Mouse (Mus musculus) MEL (cell line): Measurements from ENCODE around the gene Atf3. TPM values are rescaled to one million over a fixed set of nuclear protein-coding genes. Genes with fewer than 3 reads are reported as not detected.

Source experiments
- DNase-seq: peaks from one replicate; pipeline ENCODE4 v3.0.0; 2011; ENCODE audit warnings: low read depth, low spot score
- H3K27ac ChIP-seq: 2 replicates; pipeline ENCODE4 v1.5.1; 2012; ENCODE audit warnings: low read depth, mild to moderate bottlenecking, control low read depth, low read length, moderate library complexity; ENCODE audit not compliant: control insufficient read depth
- H3K27me3 ChIP-seq, 2 experiments: fragments of 150-350 bp in 1 of 2; sonication (generic) in 1 of 2; 2 replicates each; pipeline ENCODE4 v1.6.1; 2012; ENCODE audit warnings: low read length in 2 of 2, mild to moderate bottlenecking in 2 of 2, improper control_type of control experiment in 1 of 2, moderate library complexity in 1 of 2; ENCODE audit not compliant: insufficient read depth in 2 of 2, control insufficient read depth in 1 of 2
- H3K36me3 ChIP-seq, 2 experiments: 2 replicates each; pipeline ENCODE4 v1.6.1; 2012 to 2014; ENCODE audit warnings: low read length in 2 of 2, improper control_type of control experiment in 1 of 2, inconsistent platforms in 1 of 2, mild to moderate bottlenecking in 1 of 2; ENCODE audit not compliant: insufficient read depth in 2 of 2, control insufficient read depth in 1 of 2
- H3K4me1 ChIP-seq, 2 experiments: fragments of 150-350 bp in 1 of 2; sonication (generic) in 1 of 2; 2 replicates each; pipeline ENCODE4 v1.6.1; 2012; ENCODE audit warnings: low read length in 2 of 2, improper control_type of control experiment in 1 of 2, mild to moderate bottlenecking in 1 of 2; ENCODE audit not compliant: insufficient read depth in 2 of 2, control insufficient read depth in 1 of 2
- H3K4me3 ChIP-seq, 2 experiments: fragments of 150-350 bp in 1 of 2; sonication (generic) in 1 of 2; 2 replicates each; pipeline ENCODE4 v1.5.1; 2012; ENCODE audit warnings: low read depth in 2 of 2, low read length in 2 of 2, mild to moderate bottlenecking in 2 of 2, moderate library complexity in 2 of 2, control low read depth in 1 of 2, improper control_type of control experiment in 1 of 2; ENCODE audit not compliant: control insufficient read depth in 1 of 2, insufficient read depth in 1 of 2
- H3K79me2 ChIP-seq: 2 replicates; pipeline ENCODE4 v1.6.1; 2012; ENCODE audit warnings: mild to moderate bottlenecking, low read length, moderate library complexity; ENCODE audit not compliant: control insufficient read depth, poor library complexity, insufficient read depth
- H3K9ac ChIP-seq: 2 replicates; pipeline ENCODE4 v1.6.1; 2012; ENCODE audit warnings: low read depth, mild to moderate bottlenecking, control low read depth, low read length, moderate library complexity; ENCODE audit not compliant: control insufficient read depth, poor library complexity, severe bottlenecking
- H3K9me3 ChIP-seq: fragments of 150-350 bp; sonication (generic); replicated peaks from 2 replicates; pipeline ENCODE4 v1.6.1; 2012; ENCODE audit warnings: mild to moderate bottlenecking, low read length, improper control_type of control experiment, moderate library complexity; ENCODE audit not compliant: insufficient read depth
- BHLHE40 ChIP-seq: IDR thresholded peaks from 2 replicates; pipeline ENCODE4 v1.6.1; 2012; ENCODE audit warnings: low read depth, mild to moderate bottlenecking, inconsistent platforms, low read length, improper control_type of control experiment, borderline replicate concordance
- CHD1 ChIP-seq: IDR thresholded peaks from 2 replicates; pipeline ENCODE4 v1.6.1; 2012; ENCODE audit warnings: low read depth, mild to moderate bottlenecking, inconsistent platforms, low read length, improper control_type of control experiment
- CHD2 ChIP-seq: IDR thresholded peaks from 2 replicates; pipeline ENCODE4 v1.6.1; 2011; ENCODE audit warnings: low read length, improper control_type of control experiment
- CTCF ChIP-seq, 3 experiments: IDR thresholded peaks in 2 of 3; conservative IDR thresholded peaks in 1 of 3; 2 replicates each; pipeline ENCODE4 v1.5.1; 2011 to 2012; ENCODE audit warnings: low read length in 3 of 3, low read depth in 2 of 3, mild to moderate bottlenecking in 2 of 3, improper control_type of control experiment in 1 of 3, inconsistent platforms in 1 of 3, mixed read lengths in 1 of 3, moderate library complexity in 1 of 3; ENCODE audit not compliant: control insufficient read depth in 1 of 3, insufficient read depth in 1 of 3, poor library complexity in 1 of 3, severe bottlenecking in 1 of 3
- EP300 ChIP-seq, 2 experiments: IDR thresholded peaks; 2 replicates each; pipeline ENCODE4 v1.6.1; 2011; ENCODE audit warnings: improper control_type of control experiment in 2 of 2, low read length in 2 of 2, low read depth in 1 of 2, mild to moderate bottlenecking in 1 of 2
- GABPA ChIP-seq: IDR thresholded peaks from 2 replicates; pipeline ENCODE4 v1.6.1; 2012; ENCODE audit warnings: low read depth, mild to moderate bottlenecking, inconsistent platforms, low read length, improper control_type of control experiment, moderate library complexity
- GATA1 ChIP-seq: IDR thresholded peaks from 2 replicates; pipeline ENCODE4 v1.6.1; 2011; ENCODE audit warnings: low read depth, low read length, improper control_type of control experiment
- JUND ChIP-seq: IDR thresholded peaks from 2 replicates; pipeline ENCODE4 v1.6.1; 2011; ENCODE audit warnings: low read depth, mild to moderate bottlenecking, improper control_type of control experiment, low read length
- KAT2A ChIP-seq: conservative IDR thresholded peaks from 2 replicates; pipeline ENCODE4 v1.6.1; 2012; ENCODE audit warnings: low read depth, low read length, improper control_type of control experiment, inconsistent platforms
- MAZ ChIP-seq: IDR thresholded peaks from 2 replicates; pipeline ENCODE4 v1.6.1; 2012; ENCODE audit warnings: low read depth, mild to moderate bottlenecking, inconsistent platforms, low read length, improper control_type of control experiment
- MEF2A ChIP-seq: IDR thresholded peaks from 2 replicates; pipeline ENCODE4 v1.6.1; 2014; ENCODE audit warnings: low read depth, mild to moderate bottlenecking, inconsistent platforms, low read length, improper control_type of control experiment; ENCODE audit not compliant: poor library complexity, insufficient replicate concordance, severe bottlenecking; ENCODE audit errors: extremely low read depth
- NRF1 ChIP-seq: IDR thresholded peaks from 2 replicates; pipeline ENCODE4 v1.6.1; 2014; ENCODE audit warnings: low read depth, mild to moderate bottlenecking, inconsistent platforms, low read length, improper control_type of control experiment, moderate library complexity; ENCODE audit not compliant: poor library complexity, insufficient read depth, severe bottlenecking
- POLR2A ChIP-seq, 2 experiments: IDR thresholded peaks; 2 replicates each; pipeline ENCODE4 v1.6.1; 2011 to 2012; ENCODE audit warnings: low read length in 2 of 2, mild to moderate bottlenecking in 2 of 2, control low read depth in 1 of 2, improper control_type of control experiment in 1 of 2, low read depth in 1 of 2, moderate library complexity in 1 of 2; ENCODE audit not compliant: control insufficient read depth in 1 of 2, insufficient read depth in 1 of 2, poor library complexity in 1 of 2
- POLR2AphosphoS2 ChIP-seq: IDR thresholded peaks from 2 replicates; pipeline ENCODE4 v1.6.1; 2011; ENCODE audit warnings: low read length, improper control_type of control experiment
- POLR2AphosphoS5 ChIP-seq: IDR thresholded peaks from 2 replicates; pipeline ENCODE4 v1.6.1; 2012; ENCODE audit warnings: low read depth, borderline replicate concordance, mild to moderate bottlenecking, inconsistent platforms, low read length, moderate library complexity, mixed read lengths
- RAD21 ChIP-seq: IDR thresholded peaks from 2 replicates; pipeline ENCODE4 v1.6.1; 2011; ENCODE audit warnings: mild to moderate bottlenecking, low read depth, low read length, improper control_type of control experiment
- RCOR1 ChIP-seq: IDR thresholded peaks from 2 replicates; pipeline ENCODE4 v1.6.1; 2012; ENCODE audit warnings: low read depth, mild to moderate bottlenecking, inconsistent platforms, low read length, improper control_type of control experiment
- SIN3A ChIP-seq: IDR thresholded peaks from 2 replicates; pipeline ENCODE4 v1.6.1; 2012; ENCODE audit warnings: low read length, improper control_type of control experiment, inconsistent platforms
- SMC3 ChIP-seq: IDR thresholded peaks from 2 replicates; pipeline ENCODE4 v1.6.1; 2011; ENCODE audit warnings: low read depth, low read length, improper control_type of control experiment
- USF1 ChIP-seq: IDR thresholded peaks from 2 replicates; pipeline ENCODE4 v1.6.1; 2014; ENCODE audit warnings: low read depth, mild to moderate bottlenecking, inconsistent platforms, low read length, improper control_type of control experiment, moderate library complexity
- USF2 ChIP-seq, 2 experiments: IDR thresholded peaks; 2 replicates each; pipeline ENCODE4 v1.6.1; 2011 to 2012; ENCODE audit warnings: improper control_type of control experiment in 2 of 2, low read length in 2 of 2, borderline replicate concordance in 1 of 2, inconsistent platforms in 1 of 2, low read depth in 1 of 2, mild to moderate bottlenecking in 1 of 2; ENCODE audit not compliant: insufficient read depth in 1 of 2
- ZKSCAN1 ChIP-seq: IDR thresholded peaks from 2 replicates; pipeline ENCODE4 v1.6.1; 2012; ENCODE audit warnings: low read depth, mild to moderate bottlenecking, inconsistent platforms, low read length, improper control_type of control experiment, moderate library complexity
- ZNF384 ChIP-seq: IDR thresholded peaks from 2 replicates; pipeline ENCODE4 v1.6.1; 2012; ENCODE audit warnings: low read depth, mild to moderate bottlenecking, inconsistent platforms, low read length, improper control_type of control experiment
- polyA plus RNA-seq, 2 experiments: library from polyadenylated mRNA; stranded (reverse) in 1 of 2; unstranded in 1 of 2; fragments of >175 nt in 1 of 2; fragments of >200 nt in 1 of 2; gene quantifications; 2 replicates each; pipeline versions ENCODE4 v1.2.1 to v1.2.4; 2012; ENCODE audit warnings: low replicate concordance in 2 of 2, low read depth in 1 of 2; ENCODE audit not compliant: insufficient read length in 2 of 2, insufficient read depth in 1 of 2, missing spikeins in 1 of 2
- total RNA-seq: library from RNA; depleted of rRNA; stranded (reverse); fragments of 300-350 nt; gene quantifications from 2 replicates; pipeline ENCODE4 v1.2.3, GENCODE M21; 2012

Gene Atf3
- total and polyA plus RNA-seq, 3 experiments = 0.46 to 1.4 TPM; not detected in 1

DNA sequence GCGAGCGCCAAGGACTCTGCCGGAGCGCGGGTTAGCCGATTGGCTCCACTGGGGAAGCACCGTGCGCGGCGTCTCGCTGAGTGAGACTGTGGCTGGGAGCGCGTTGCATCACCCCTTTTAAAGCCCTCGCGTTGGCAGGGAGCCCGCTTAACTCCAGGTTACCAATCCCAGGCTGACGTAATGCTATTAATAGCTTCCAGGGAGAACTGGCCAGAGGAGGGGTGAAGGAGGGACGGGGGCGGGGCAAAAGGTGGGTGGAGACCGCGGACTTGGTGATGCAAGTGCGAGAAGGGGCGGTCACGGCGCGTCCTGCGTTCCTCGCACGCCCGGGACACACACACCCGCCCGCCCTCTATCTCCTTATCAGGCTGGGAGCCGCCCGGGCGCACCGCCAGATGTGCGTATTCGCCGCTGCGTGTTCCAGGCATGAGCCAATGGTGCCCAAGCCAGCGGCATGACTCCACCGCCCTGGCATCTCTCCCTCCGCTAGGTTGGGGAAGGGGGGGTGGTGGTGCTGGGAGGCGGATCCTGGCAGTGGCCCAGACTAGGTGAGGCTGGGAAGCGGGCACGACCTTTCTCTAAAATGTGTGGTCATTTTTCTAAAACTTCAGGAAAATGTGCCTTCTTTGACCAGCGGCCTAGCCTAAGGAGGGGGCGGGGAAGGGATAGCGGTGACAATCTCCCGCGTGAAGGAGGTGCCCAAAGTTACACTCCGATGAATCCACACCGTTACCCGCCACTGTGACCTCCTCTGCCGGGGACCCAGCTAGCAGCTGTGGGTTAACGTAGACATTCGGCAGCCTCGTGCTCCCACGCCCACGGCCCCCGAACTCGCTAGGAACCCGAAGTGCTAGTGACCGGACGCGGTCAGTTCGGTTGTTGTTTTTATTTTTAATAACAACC lies 34.4 kb downstream of the Atf3 start (continued):
- TF ChIP-seq NRF1 (no peak), SIN3A (peak; percentile 71), RCOR1 (0 out of 2 replicates have a peak, but pooled peaks have one; percentile 3), CHD1 (no peak), CHD2 (no peak), RAD21 (no peak), GABPA (no peak), POLR2AphosphoS2 (peak; percentile 78; the same call in 1 of the 2 replicates), USF2 (IDR thresholded peaks at IDR 0.05; ENCODE audit: borderline replicate concordance in 1 of 2, insufficient read depth in 1 of 2, low read depth in 1 of 2, low read length in 2 of 2) (no peak), EP300 (IDR thresholded peaks at IDR 0.05; ENCODE audit: low read depth in 1 of 2, low read length in 2 of 2) (peak in 1 of 2 experiments; percentile 36; a peak in 2 of 4 replicates), BHLHE40 (peak; percentile 49; the same call in 1 of the 2 replicates), ZKSCAN1 (no peak)

DNA sequence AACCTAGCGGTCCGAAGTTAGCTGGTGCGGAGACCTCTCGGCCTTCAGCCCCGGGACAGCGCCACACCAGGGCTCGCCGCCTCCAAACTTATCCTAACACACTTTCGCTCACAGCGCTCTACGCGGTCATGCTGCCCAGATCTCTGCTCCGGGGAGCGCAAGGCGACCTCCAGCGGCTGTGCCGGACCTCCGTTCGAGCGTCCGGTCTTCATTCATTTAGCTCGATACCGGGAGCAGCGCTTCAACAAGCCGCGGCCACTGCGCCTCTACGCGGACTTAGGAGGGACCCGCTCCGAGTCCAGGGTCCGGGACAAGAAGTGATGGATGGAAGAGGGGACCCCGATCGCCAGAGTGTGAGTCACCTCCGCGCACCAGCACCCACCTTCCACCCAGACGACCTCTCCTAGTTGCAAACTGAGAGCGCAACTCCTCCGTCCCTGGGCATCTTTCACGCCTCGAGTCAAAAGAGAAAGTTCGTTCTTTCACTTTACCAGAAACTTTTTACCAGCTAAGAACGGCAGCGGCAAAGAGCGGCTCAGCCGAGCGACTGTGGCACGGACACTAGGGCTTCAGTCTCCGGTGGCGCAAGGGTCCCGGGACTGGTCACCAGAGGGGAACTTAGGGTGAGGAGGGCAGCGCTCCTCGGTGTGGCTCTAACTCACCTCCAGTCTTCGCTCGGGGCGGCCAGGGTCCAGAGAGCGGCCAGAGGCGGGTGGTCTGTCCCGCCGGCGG lies 35.2 kb downstream of the Atf3 start:
- peak overlapping the region; percentile 66 to 78 for H3K4me3 ChIP-seq
- no peaks in the 10 kb centered on the region for H3K79me2 ChIP-seq
- H3K9me3 ChIP-seq = no peaks in the 10 kb centered on the region
- H3K27me3 ChIP-seq = peaks cover 3% of the 10 kb centered on the region in 2 experiments
- DNase-seq = peak; percentile 65
- no peaks in the 10 kb centered on the region; a peak in 1 of 4 replicates for H3K36me3 ChIP-seq
- peak overlapping the region; percentile 10 for H3K27ac ChIP-seq
- H3K9ac ChIP-seq = peak overlapping the region; percentile 66
- TF ChIP-seq RCOR1 = 0 out of 2 replicates have a peak, but pooled peaks have one; percentile 15
- TF ChIP-seq POLR2AphosphoS5 = no peak
- TF ChIP-seq POLR2AphosphoS2 = no peak
- no peak for TF ChIP-seq KAT2A
- no peak for TF ChIP-seq MAZ
- TF ChIP-seq MEF2A = no peak
- peak; percentile 35 for TF ChIP-seq SMC3
- TF ChIP-seq USF1 = no peak
- TF ChIP-seq GATA1 = no peak
- no peak for TF ChIP-seq ZNF384
- TF ChIP-seq RAD21 = peak; percentile 8; the same call in 1 of the 2 replicates
- TF ChIP-seq POLR2A (IDR thresholded peaks at IDR 0.05; ENCODE audit: control insufficient read depth in 1 of 2, insufficient read depth in 1 of 2, low read depth in 1 of 2, low read length in 2 of 2, poor library complexity in 1 of 2) = no peak; a peak in 1 of 4 replicates
- peak in 2 of 3 experiments; percentile 34 to 42; a peak in 3 of 6 replicates for TF ChIP-seq CTCF (IDR thresholded peaks at IDR 0.05 in 2 of 3, conservative IDR thresholded peaks at IDR 0.05 in 1 of 3; ENCODE audit: control insufficient read depth in 1 of 3, insufficient read depth in 1 of 3, low read depth in 2 of 3, low read length in 3 of 3, poor library complexity in 1 of 3, severe bottlenecking in 1 of 3)
- TF ChIP-seq JUND = no peak
- peaks cover 0 to 6% of the 10 kb centered on the region in 2 experiments; a peak in 1 of 4 replicates for H3K4me1 ChIP-seq
